Mouse (Mus musculus): ENCODE results near the gene Gm45717.

Gene Gm45717

DNA sequence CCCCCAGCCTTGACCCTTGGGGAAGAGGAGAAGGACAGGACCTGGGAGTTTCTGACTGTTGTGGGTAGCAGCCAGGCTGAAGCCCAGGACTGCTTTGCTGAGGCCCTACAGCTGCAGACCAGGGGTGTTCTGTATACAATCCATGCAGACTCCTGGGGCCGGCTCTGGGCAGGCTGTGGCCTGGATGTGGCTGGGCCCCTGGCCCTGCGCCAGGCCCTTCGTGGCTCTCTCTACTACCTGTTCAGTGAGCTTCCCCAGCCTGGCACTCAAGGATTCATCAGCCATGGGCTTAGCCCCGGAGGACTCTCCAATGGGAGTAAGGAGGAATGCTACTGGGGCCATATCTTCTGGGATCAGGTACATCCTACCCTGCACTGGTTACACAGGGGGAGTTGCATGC, 12.4 kb downstream of the Gm45717 start:
- DNase-seq (ENCODE audit: extremely low read depth, low read depth), result no peak

DNA sequence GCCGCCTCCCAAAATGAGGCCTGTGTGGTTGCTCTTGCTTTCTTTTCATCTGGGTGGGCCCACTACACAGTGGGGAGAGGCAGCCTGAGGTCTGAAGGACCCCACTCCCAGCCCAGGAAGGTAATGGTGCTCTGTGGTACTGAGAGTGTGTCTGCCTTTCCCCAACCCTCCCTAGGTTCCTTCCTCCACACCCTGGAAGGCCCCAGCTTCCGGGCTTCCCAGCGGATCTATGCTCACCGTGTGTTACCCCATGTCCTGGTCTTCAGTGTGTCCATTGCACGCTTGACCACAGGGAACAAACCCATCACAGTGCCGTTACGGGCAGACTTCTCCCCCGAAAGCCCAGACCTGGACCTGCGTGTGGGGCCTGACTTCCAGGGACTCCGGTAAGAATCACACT, 12.9 kb downstream of the Gm45717 start:
- DNase-seq (ENCODE audit: extremely low read depth, low read depth), result no peak

DNA sequence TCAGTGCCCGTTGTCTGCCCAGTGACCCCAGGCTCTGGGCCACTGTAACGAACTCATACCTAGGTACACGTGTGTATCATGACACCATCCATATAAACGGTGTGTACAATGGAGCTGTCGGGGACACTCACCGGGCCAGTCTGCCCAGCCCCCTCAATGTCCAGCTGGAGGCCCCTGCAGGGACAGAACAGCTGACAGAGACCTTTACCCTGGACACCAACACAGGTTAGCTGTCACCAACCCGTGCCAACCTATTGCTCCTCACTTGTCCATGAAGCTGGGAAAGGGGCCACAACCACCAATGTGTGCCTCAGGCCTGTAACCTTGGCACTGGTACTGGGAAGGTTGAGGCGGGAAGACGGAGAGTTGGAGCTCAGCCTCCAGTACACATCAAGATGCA, 13.4 kb downstream of the Gm45717 start:
- DNase-seq (ENCODE audit: extremely low read depth, low read depth), result no peak

DNA sequence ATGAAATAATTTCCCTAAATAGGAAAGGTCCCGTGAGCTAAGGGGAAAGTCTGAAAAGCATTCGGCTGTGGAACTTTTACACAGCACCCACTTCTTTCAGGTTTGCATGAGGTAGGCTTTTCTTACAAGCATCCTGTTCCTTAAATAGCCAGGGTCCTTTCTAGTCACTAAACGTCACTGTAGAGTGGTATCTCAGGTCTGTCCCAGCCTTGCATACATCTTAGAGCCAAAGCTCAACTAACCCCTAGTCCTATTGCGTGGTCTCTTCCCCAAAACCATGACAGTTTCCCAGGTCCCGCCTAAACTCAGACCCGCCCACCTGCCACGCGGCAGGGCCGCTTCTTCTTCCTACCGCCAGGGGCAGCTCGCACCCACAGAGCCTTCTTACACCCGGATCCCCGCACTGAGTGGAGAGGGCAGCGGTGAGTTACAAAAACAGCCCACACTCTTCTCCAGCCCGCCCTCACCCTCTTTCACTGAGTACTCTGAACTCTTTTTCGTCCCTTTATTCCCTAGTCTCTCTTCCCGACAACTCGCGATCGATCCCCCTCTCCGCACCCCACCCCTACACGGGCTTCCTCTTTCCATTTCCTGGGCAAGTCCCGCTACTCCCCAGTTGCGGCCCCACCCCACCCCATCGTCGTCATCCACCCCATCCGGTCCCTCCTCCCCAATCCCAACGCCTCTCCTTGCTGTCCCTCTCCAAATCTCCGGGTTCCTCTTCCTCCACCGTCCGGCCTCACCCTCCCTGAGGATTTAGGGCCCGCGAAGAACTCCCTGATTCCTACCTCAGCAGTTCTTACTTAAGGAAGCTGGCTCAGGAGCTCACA, 14.3 kb downstream of the Gm45717 start, which contains the start of gene Pgghg:
Gene Pgghg (plus strand): TSS at position 170 of the 830 bp plus-strand sequence.
- DNase-seq (ENCODE audit: extremely low read depth, low read depth), result peak; percentile 84

DNA sequence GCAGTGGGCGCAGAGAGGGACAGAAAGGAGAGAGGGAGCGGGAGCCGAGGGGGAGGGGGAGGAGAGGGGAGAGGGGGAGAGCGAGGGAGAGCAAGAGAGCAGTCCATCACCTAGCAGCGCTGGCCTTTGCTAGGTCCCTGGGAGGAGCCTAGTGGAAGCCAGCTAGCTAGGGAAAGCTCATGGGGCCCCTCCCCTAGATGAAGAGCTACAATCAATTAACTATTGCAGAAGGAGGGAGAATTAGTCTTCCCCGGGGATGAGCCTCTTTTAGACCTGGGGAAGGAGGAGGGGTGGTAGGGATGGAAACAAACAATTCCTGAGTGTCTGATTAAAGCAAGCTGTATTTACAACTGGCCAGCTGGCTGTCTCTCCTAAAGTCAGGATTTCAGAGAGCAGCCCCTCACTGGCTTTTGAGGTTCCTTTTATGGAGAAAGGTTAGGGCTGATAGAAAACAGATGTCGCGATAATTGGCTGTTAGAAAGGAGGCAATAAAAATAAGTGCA, 16.0 kb downstream of the Gm45717 start:
- DNase-seq (ENCODE audit: extremely low read depth, low read depth), result no peak

DNA sequence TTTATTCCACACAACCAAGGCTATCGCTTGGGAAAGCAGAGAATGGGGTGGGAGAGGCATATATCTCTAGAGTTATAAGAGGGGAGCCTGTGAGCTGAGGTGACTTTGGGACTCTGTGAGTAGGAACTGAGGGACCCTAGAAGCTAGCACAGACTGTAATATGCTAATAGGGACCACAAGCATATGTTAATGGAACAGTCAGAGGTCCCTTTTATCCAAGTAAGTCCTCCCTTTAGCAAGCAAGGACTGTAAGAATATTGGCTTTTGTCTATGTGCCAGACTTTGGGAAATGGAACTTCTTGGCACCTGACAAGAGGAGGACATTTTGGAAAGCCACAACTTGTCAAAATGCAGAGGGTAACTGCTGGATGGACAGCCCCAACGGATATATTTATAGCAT, 16.8 kb downstream of the Gm45717 start:
- DNase-seq (ENCODE audit: extremely low read depth, low read depth), result no peak

DNA sequence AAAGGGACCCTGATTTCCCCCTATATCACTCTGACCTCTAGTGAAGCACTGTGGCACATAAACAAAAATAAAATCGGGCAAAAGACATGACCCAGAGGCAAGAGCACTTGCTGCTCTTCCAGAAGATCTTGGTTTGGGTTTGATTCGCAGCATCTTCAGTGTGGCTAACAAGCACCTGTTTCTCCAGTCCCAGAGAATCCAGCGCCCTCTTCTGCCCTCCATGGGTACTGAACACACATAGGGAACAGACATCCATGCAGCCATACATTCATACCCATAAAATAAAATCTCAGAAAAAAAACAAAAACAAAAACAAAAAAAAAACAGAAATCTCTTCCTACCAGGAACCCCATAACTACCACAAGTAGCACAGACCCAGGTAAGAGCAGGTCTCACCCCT, 17.3 kb downstream of the Gm45717 start:
- no peak for DNase-seq (ENCODE audit: extremely low read depth, low read depth)

DNA sequence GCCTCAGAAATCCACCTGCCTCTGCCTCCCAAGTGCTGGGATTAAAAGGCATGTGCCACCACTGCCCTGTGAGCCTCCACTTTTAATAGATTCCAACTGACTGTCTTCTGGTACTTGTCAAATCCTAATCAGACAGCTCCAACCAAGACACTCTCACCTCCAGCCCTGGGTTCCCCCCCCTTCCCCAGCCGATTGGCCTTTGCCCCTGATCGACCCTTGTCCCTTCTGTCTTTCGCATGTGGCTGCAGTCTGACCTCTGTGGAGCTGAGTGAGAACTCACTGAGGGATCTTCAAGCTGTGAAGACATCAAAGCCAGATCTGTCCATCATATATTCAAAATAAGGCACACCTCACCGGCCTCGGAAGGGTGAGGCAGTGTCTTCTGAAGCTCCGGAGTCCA, 28.6 kb downstream of the Gm45717 start:
- no peak for DNase-seq (ENCODE audit: extremely low read depth, low read depth)

DNA sequence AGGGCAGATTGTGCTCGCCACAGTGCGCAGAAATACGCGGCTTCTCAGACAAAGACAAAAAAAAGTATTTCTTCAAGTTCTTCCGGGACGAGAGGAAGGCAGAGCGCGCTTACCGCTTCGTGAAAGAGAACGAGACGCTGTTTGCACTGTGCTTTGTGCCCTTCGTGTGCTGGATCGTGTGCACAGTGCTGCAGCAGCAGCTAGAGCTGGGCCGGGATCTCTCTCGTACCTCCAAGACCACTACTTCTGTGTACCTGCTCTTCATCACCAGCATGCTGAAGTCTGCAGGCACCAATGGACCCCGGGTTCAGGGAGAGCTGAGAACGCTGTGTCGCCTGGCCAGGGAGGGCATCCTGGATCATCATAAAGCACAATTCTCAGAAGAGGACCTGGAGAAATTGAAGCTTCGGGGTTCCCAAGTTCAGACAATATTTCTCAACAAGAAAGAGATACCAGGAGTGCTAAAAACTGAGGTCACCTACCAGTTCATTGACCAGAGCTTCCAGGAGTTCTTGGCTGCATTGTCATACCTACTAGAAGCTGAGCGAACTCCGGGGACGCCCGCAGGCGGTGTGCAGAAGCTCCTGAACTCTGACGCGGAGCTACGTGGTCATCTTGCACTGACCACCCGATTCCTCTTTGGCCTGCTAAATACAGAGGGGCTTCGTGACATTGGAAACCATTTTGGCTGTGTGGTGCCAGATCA, 32.5 kb downstream of the Gm45717 start:
- DNase-seq (ENCODE audit: extremely low read depth, low read depth), result no peak

DNA sequence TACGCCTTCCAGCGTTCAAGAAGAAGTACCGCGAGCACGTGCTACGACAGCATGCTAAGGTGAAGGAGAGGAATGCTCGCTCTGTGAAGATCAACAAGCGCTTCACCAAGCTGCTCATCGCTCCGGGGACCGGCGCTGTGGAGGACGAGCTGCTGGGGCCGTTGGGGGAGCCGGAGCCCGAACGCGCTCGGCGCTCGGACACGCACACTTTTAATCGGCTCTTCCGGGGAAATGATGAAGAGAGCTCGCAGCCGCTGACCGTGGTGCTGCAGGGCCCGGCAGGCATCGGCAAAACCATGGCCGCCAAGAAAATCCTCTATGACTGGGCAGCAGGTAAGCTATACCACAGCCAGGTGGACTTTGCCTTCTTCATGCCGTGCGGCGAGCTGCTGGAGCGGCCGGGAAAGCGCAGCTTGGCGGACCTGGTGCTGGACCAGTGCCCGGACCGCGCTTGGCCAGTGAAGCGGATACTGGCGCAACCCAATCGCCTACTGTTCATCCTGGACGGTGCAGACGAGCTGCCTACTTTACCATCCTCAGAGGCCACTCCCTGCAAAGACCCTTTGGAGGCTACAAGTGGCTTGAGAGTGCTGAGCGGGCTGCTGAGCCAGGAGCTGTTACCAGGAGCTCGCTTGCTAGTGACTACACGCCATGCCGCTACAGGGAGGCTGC, 33.2 kb downstream of the Gm45717 start:
- no peak for DNase-seq (ENCODE audit: extremely low read depth, low read depth)

DNA sequence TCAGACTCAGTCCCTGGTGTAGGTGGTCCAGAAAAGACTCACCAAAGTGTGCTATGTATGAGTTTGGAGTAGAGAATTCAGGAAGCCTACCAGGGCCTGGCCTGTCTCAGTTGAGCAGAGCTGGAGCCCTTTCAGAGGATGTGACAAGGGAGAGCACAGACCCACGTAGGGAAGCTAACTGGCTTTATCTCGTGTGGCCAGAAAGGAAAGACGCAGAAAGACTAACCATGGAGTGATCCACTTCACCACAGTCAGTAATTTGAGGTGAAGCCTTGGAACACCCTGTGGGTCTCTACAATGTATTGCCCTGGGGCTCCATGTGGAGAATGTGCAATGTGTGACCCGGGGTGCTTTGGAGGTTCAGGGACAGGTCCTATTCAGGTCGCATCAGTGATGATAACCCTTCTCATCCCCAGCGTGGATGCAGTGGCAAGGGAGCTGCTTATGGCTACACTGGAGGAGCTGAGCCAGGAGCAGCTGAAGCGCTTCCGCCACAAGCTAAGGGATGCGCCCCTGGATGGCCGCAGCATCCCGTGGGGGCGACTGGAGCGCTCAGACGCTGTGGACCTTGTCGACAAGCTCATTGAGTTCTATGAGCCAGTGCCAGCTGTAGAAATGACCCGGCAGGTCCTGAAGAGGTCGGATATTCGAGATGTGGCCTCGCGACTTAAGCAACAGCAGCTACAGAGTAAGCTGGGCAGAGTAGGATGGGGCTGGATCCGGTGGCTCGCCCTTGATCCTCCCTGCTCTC, 34.3 kb downstream of the Gm45717 start:
- DNase-seq (ENCODE audit: extremely low read depth, low read depth), result peak; percentile 60

DNA sequence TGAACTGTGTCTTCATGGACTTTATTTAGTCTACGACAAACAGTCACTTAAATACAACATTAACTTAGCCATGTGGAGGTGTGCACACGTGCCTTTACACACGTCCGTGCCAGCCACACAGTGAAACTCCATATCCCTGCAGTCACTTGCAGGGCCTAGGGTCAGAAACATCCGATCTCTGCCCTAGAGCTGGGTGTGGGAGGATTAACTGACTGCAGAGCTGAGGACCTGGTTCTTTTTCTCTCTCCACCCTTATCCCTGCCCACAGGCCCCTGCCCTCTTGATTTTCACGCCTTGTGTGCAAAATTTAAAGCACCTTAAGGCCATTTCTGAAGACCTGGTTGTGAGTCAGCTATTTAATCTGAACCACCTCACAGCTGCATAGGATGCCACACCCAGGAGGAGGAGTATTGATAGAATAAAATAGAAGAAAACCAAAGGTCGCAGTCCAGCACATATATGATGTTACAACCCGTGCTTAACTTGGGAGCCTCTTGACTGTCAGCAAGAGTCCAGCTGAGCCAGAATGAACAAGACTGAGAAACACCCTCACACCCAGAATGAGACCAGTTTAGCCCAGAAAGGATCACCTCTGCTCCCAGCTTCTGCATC, 35.2 kb downstream of the Gm45717 start, which contains the start of gene Nlrp6:
Gene Nlrp6 (plus strand): TSS at position 485 of the 612 bp plus-strand sequence.
- DNase-seq (ENCODE audit: extremely low read depth, low read depth), result no peak

DNA sequence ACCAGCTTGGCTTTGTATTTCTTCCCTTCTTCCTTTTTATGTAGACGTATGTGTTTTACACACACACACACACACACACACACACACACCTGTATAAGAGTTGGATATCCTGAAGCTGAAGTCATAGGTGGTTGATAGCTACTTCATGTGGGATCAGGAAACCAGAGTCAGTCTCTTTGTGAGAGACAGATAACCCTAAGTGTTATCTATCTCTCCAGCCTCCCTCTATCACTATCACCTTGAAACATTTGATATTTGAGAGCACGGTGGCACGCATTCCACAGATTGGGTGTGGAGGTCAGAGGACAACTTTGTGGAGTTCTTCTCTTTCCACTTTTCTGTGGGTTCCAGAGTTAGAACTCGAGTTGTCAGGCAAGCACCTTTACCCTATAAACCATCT, 35.8 kb downstream of the Gm45717 start:
- DNase-seq (ENCODE audit: extremely low read depth, low read depth), result no peak

DNA sequence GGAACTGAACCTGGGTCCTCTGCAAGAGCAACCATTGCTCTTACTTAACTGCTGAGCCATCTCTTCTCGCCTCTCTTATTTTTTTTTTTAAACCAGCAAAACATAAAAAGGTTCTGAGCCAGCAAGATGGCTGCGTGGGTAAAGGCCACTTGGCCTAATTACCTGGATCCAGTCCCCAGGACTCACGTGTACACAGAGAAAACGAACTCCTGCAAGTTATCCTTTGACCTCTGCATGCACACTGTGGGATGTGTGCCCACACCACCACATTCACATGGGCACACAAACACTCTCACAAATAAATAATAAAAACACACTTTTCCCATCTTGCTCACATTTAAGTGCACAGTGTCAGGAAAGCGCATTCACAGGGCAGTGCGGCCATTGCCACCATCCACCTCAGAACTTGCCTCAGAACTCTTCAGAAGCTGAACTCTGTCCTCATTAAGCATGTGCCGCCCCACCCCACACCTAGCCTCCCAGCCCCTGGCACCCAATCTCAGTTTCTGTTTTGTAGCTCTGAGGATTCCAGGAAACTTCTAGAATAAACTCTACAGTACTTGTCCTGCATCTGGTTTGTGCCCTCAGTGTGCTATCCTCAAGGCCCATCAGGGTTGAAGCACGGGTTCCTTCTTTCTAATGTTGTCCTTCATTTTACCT, 41.6 kb downstream of the Gm45717 start:
- DNase-seq (ENCODE audit: extremely low read depth, low read depth), result no peak

DNA sequence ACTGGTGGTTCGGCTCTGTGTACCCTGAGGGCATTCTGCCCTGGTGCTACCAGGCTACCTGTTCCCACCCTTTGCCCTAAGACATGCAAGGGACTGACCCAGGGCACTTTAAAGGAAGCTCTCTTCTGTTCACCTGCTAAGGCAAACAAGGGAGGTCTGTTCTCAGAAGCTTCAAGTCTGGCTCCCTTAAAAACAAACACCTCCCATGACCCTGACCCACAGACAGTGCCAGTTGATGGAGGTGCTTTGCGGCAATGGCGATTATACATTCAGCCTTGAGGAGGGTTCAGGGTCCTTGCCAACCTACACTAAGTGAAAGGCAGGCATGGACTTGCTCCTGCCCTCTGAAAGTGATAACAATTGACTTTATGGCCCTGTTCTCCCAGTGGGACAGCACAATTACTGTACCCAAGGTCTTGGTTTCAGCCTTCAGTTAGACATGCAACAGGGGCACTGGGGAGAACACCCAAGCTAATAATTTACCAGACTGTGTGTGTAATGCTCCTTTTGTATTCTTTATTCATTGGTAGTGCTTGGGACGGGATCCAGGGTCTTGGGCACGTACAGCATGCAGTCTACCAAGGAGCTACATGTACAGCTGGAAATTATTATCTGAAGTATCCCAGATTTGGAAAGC, 42.8 kb downstream of the Gm45717 start:
- no peak for DNase-seq (ENCODE audit: extremely low read depth, low read depth)

DNA sequence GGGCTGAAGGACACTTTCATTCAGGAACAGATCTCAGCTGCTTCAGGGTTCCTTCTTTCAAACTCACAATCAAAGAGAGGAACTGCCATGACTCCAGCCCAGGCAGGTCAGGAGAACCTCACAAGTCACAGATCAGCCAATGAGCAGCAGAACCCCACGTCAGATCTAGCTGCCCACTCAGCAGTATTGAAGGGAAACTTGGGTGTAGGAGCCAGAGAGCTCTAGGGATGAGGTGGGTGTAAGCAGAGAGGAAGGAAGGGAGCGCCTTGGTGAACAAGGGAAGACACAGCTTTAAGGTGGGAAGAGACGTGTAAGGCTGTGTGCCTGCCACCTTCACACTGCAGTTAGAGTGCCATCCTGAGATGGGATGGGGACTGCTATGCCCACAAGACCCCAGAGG, 43.4 kb downstream of the Gm45717 start:
- DNase-seq (ENCODE audit: extremely low read depth, low read depth), result no peak

DNA sequence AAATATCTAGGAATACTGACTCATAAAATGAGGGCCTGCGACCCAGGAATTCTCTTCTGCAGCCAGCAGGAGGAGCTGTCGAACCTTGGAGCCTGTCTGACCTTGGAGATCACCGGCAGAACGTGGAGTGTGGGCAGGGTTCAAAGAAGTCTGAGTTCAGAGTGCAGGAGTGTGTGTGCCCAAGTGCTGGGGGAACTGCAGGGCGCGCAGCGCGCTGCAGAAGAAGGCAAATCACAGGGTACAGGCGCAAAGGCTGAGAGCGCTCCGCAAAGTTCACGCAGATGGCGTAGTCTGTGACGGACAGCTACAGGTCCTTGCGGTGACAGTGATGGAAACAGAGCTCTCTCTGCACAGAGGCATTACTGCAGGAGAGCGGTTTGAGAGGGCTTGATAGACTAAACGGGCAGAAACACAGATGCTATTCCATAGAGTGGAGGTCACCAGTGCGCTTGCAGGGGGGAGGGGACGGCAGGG, 47.1 kb downstream of the Gm45717 start:
- DNase-seq (ENCODE audit: extremely low read depth, low read depth), result peak; percentile 43

DNA sequence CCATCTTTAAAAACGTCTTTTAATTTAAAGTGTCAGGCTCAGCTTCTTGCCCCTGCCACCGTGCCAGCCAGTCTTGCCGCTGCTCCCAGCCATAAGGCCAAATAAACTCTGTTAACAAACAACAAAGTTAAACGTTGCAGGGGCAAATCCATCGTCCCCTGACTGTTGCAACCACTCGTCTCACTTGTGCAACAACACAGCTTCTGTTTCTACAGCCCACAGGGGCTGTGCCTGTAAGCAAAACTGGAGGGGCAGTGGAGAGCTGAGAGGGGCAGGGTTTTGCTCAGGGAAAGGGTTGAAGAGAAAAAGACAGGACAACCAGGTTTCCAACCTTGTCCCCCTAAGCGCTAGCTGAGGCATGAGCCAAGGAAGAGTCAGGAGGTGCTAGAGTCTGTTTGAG, 47.6 kb downstream of the Gm45717 start:
- no peak for DNase-seq (ENCODE audit: extremely low read depth, low read depth)

DNA sequence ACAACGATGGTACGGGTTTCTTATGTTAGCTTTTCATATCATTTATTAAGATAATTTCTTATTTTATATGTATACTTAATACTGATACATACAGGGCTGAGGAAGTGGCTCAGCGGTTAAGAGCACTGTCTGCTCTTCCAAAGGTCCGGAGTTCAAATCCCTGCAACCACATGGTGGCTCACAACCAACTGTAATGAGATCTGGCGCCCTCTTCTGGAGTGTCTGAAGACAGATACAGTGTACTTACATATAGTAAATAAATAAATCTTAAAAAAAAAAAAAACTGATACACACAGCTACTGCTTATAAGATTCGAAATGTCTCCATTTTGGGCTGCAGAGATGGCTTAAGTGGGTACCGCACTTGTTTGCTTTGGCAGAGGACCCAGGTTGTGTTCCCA, 48.0 kb downstream of the Gm45717 start:
- DNase-seq (ENCODE audit: extremely low read depth, low read depth), result no peak

DNA sequence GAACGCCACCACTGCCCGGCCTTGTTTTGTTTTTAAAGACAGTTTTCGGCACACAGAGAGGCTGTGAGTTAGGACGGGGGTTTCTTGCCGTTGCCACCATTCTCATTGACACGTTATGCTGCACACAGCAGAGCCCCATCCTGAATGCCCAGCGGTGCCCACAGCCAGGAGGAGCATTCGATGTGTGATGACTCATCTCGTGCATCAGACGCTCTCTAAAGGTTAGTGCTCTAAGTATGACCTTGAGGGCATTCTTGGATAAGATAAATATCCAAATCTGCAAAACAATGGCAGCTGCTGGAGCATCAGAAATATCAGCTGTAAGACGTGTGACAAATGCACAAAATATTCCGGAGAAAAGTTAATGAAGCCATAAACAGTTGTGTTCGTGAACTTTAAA, 48.6 kb downstream of the Gm45717 start:
- DNase-seq (ENCODE audit: extremely low read depth, low read depth), result no peak

Measured in MEL-GATA-1-ER (cell line).